12 mouse cellular contexts compared by ENCODE assay signal in genomic region chr1:36008598-36008997, GRCm38 (mm10).
"Had no signal": no experiment of that assay in that cellular context is flagged by ENCODE, and none has a peak within 500 bp of the region (broad histone marks: within the 10 kb centered on the region; RNA-seq: fewer than 3 reads in every experiment).

No protein-coding gene starts in this region.

- H3K9ac ChIP-seq: liver, embryonic 14.5 days; liver, postnatal 0 days; lung, embryonic 14.5 days; midbrain, embryonic 13.5 days; neural tube, embryonic 12.5 days had no signal

- H3K4me3 ChIP-seq: midbrain, embryonic 13.5 days; neural tube, embryonic 12.5 days had no signal

- DNase-seq: liver, postnatal 0 days; retina, postnatal 1 day; spleen, adult 18-20 months; thymus, adult 18-20 months; thymus, postnatal 36 days had no signal

- ATAC-seq: liver, postnatal 0 days; lung, postnatal 0 days; midbrain, embryonic 13.5 days had no signal

- H3K9me3 ChIP-seq: midbrain, embryonic 13.5 days; neural tube, embryonic 12.5 days had no signal

- H3K4me2 ChIP-seq: liver, embryonic 11.5 days; lung, embryonic 14.5 days; midbrain, embryonic 13.5 days; neural tube, embryonic 12.5 days had no signal

- H3K27ac ChIP-seq: liver, embryonic 14.5 days; macrophage; midbrain, embryonic 13.5 days; neural tube, embryonic 12.5 days had no signal

- H3K27me3 ChIP-seq: midbrain, embryonic 13.5 days; neural tube, embryonic 12.5 days had no signal

- H3K36me3 ChIP-seq: midbrain, embryonic 13.5 days; neural tube, embryonic 12.5 days had no signal
